Mouse (Mus musculus): ENCODE measurements at regions not wholly inside any gene's neighbourhood (a gene's known extent, or its start where the extent isn't known, plus 50 kb on each side); places are given as distances from the start of the nearest gene placed in this dataset.

- TF ChIP-seq CTCF (IDR thresholded peaks at IDR 0.05 in 2 of 3, conservative IDR thresholded peaks at IDR 0.05 in 1 of 3; ENCODE audit: control insufficient read depth in 1 of 3, insufficient read depth in 1 of 3, low read depth in 2 of 3, low read length in 3 of 3, poor library complexity in 1 of 3, severe bottlenecking in 1 of 3) = no peak
- TF ChIP-seq UBTF (IDR thresholded peaks at IDR 0.05; ENCODE audit: borderline replicate concordance, insufficient read depth, low read depth, low read length) = no peak
- no peak for TF ChIP-seq TAL1 (IDR thresholded peaks at IDR 0.05; ENCODE audit: low read length)
Observed at GRCm38 (mm10) chr7:125250970-125251585, 193.4 kb upstream of the Kdm8 start.

All from MEL (cell line).